8 mouse cellular contexts compared by ENCODE assay signal in the genomic region with DNA sequence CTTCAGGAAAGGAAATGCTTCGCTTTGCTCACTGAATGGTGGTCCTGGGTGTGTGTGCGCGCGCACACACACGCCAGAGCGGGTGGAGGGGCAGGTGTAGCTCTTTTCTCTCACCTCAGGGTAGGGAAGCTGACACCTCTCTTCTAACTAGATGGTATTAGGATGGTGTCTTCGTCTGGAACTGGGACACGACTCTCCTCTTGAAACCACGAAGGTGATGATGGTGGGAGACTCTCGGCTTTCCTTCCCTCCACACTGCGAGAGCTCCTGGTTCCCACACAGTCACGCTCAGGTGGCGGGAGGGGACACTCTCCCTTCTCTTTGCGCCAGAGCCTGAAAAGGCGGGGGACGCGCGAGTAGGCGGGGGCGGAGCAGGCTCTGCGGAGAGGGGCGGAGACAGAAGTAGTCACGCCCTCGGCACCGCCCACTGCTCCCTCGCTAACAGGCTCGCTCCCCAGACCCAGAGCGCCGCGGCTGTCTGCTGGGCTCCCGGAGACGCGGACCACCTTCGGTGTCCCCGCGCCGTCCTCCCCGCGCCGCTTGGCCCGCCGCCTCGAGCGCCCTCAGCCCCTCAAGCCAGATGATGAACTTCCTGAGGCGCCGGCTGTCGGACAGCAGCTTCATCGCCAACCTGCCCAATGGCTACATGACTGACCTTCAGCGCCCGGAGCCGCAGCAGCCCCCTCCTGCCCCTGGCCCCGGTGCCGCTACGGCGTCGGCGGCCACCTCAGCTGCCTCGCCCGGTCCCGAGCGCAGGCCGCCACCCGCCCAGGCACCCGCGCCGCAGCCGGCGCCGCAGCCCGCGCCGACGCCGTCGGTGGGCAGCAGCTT. TPM values are rescaled to one million over a fixed set of nuclear protein-coding genes. Genes with fewer than 3 reads are reported as not detected.
DNase-seq lines count a peak whose midpoint lies in the region; ATAC-seq lines count a peak whose summit lies in the region.

A gene (plus strand): TSS at position 402 of the 831 bp plus-strand sequence.

- H3K4me3 ChIP-seq in forebrain, embryonic 14.5 days (ENCODE audit: low read depth, low read length): peak within 1 kb of the TSS; percentile 72
- peak within 1 kb of the TSS; percentile 60 for H3K4me3 ChIP-seq in heart, embryonic 16.5 days (ENCODE audit: low read length)
- peak within 1 kb of the TSS; percentile 57 for H3K4me3 ChIP-seq in liver, embryonic 12.5 days
- H3K4me3 ChIP-seq in neural tube, embryonic 11.5 days (ENCODE audit: low read depth, low read length): peak within 1 kb of the TSS; percentile 57
- peak within 1 kb of the TSS; percentile 63 for H3K4me3 ChIP-seq in stomach, embryonic 16.5 days (replicated peaks; ENCODE audit: low read length)

- WGBS in forebrain, embryonic 14.5 days: under 1% methylated on average over 73 of the region's 75 CpGs
- under 1% methylated on average over 75 of the region's 75 CpGs for WGBS in heart, embryonic 16.5 days
- WGBS in liver, embryonic 12.5 days (ENCODE audit: insufficient replicate concordance): 2% methylated on average over 62 of the region's 75 CpGs
- WGBS in neural tube, embryonic 11.5 days: under 1% methylated on average over 72 of the region's 75 CpGs
- under 1% methylated on average over 75 of the region's 75 CpGs for WGBS in stomach, embryonic 16.5 days

- H3K9me3 ChIP-seq in forebrain, embryonic 14.5 days (replicated peaks; ENCODE audit: control insufficient read depth, low read length): no peaks in the 10 kb centered on the region
- peaks cover 3% of the 10 kb centered on the region; the same call in 1 of the 2 replicates for H3K9me3 ChIP-seq in heart, embryonic 16.5 days (replicated peaks; ENCODE audit: control insufficient read depth, low read length)
- H3K9me3 ChIP-seq in liver, embryonic 12.5 days (replicated peaks): no peaks in the 10 kb centered on the region
- no peaks in the 10 kb centered on the region for H3K9me3 ChIP-seq in neural tube, embryonic 11.5 days (ENCODE audit: control insufficient read depth, low read length)
- no peaks in the 10 kb centered on the region for H3K9me3 ChIP-seq in stomach, embryonic 16.5 days (replicated peaks; ENCODE audit: control insufficient read depth, low read length)

- DNase-seq in CD4-positive, CD25-positive, alpha-beta regulatory T cell, adult 2 months (ENCODE audit: low read depth, low spot score): peak; percentile 70
- peak; percentile 54 for DNase-seq in c-Kit-positive CD71-positive TER-119-positive erythroid progenitor cells, embryonic 14.5 days (ENCODE audit: low spot score)
- DNase-seq in forebrain, embryonic 14.5 days (ENCODE audit: low spot score): peak; percentile 93
- peak; percentile 84 for DNase-seq in kidney, postnatal 14 days
- peak; percentile 90 for DNase-seq in neural tube, embryonic 11.5 days (ENCODE audit: low spot score)

- peak within 1 kb of the TSS; percentile 74 for H3K4me2 ChIP-seq in forebrain, embryonic 14.5 days (ENCODE audit: low read length)
- H3K4me2 ChIP-seq in heart, embryonic 16.5 days (ENCODE audit: low read depth, low read length): peak within 1 kb of the TSS; percentile 72
- peak within 1 kb of the TSS; percentile 80 for H3K4me2 ChIP-seq in liver, embryonic 12.5 days
- peak within 1 kb of the TSS; percentile 84 for H3K4me2 ChIP-seq in neural tube, embryonic 11.5 days (ENCODE audit: low read depth)
- H3K4me2 ChIP-seq in stomach, embryonic 16.5 days (ENCODE audit: low read depth, low read length): peak within 1 kb of the TSS; percentile 92

- ATAC-seq in forebrain, embryonic 14.5 days: peak; percentile 98
- peak; percentile 93 for ATAC-seq in heart, embryonic 16.5 days (replicated peaks; ENCODE audit: extremely low read depth, insufficient read depth, low FRiP score)
- peak; percentile 81 for ATAC-seq in liver, embryonic 12.5 days
- peak; percentile 97 for ATAC-seq in neural tube, embryonic 11.5 days (ENCODE audit: insufficient read depth, low FRiP score, low TSS enrichment)
- ATAC-seq in stomach, embryonic 16.5 days (ENCODE audit: insufficient read depth, low FRiP score): peak; percentile 98

- no peaks in the 10 kb centered on the region for H3K36me3 ChIP-seq in forebrain, embryonic 14.5 days (ENCODE audit: control insufficient read depth, insufficient read depth, low read length)
- H3K36me3 ChIP-seq in heart, embryonic 16.5 days (ENCODE audit: control insufficient read depth, insufficient read depth): no peaks in the 10 kb centered on the region
- no peaks in the 10 kb centered on the region for H3K36me3 ChIP-seq in liver, embryonic 12.5 days
- H3K36me3 ChIP-seq in neural tube, embryonic 11.5 days (ENCODE audit: control insufficient read depth, insufficient read depth, low read length): no peaks in the 10 kb centered on the region
- H3K36me3 ChIP-seq in stomach, embryonic 16.5 days (ENCODE audit: control insufficient read depth, insufficient read depth, low read length): no peaks in the 10 kb centered on the region

- peak within 1 kb of the TSS; percentile 75 for H3K9ac ChIP-seq in forebrain, embryonic 14.5 days (ENCODE audit: low read length)
- H3K9ac ChIP-seq in heart, embryonic 16.5 days (ENCODE audit: low read length): peak within 1 kb of the TSS; percentile 44
- H3K9ac ChIP-seq in liver, embryonic 12.5 days: peak within 1 kb of the TSS; percentile 31; the same call in 1 of the 2 replicates
- H3K9ac ChIP-seq in neural tube, embryonic 11.5 days (ENCODE audit: low read length): peak within 1 kb of the TSS; percentile 55
- peak within 1 kb of the TSS; percentile 69 for H3K9ac ChIP-seq in stomach, embryonic 16.5 days (ENCODE audit: low read length)

- peak within 1 kb of the TSS; percentile 39; the same call in 1 of the 2 replicates for H3K27ac ChIP-seq in forebrain, embryonic 14.5 days (ENCODE audit: low read depth, low read length)
- no peak within 1 kb of the TSS for H3K27ac ChIP-seq in heart, embryonic 16.5 days (ENCODE audit: low read length)
- no peak within 1 kb of the TSS for H3K27ac ChIP-seq in liver, embryonic 12.5 days
- no peak within 1 kb of the TSS for H3K27ac ChIP-seq in neural tube, embryonic 11.5 days (ENCODE audit: low read depth, low read length)
- H3K27ac ChIP-seq in stomach, embryonic 16.5 days (ENCODE audit: low read length): no peak within 1 kb of the TSS

- no peaks in the 10 kb centered on the region for H3K27me3 ChIP-seq in forebrain, embryonic 14.5 days (replicated peaks; ENCODE audit: control insufficient read depth, insufficient read depth, low read length)
- H3K27me3 ChIP-seq in heart, embryonic 16.5 days (ENCODE audit: control insufficient read depth, insufficient read depth, low read length): peaks cover 23% of the 10 kb centered on the region
- H3K27me3 ChIP-seq in liver, embryonic 12.5 days (replicated peaks): peaks cover 55% of the 10 kb centered on the region
- H3K27me3 ChIP-seq in neural tube, embryonic 11.5 days (ENCODE audit: control insufficient read depth, insufficient read depth, low read length): peaks cover 7% of the 10 kb centered on the region
- peaks cover 17% of the 10 kb centered on the region for H3K27me3 ChIP-seq in stomach, embryonic 16.5 days (ENCODE audit: control insufficient read depth, insufficient read depth, low read length)

- H3K4me1 ChIP-seq in forebrain, embryonic 14.5 days (ENCODE audit: control insufficient read depth, insufficient read depth, low read length): no peaks in the 10 kb centered on the region
- no peaks in the 10 kb centered on the region for H3K4me1 ChIP-seq in heart, embryonic 16.5 days (ENCODE audit: control insufficient read depth, insufficient read depth, low read length)
- H3K4me1 ChIP-seq in liver, embryonic 12.5 days: peaks cover 12% of the 10 kb centered on the region
- no peaks in the 10 kb centered on the region; the same call in 1 of the 2 replicates for H3K4me1 ChIP-seq in neural tube, embryonic 11.5 days (ENCODE audit: control insufficient read depth, insufficient read depth, low read length)
- peaks cover 4% of the 10 kb centered on the region; the same call in 1 of the 2 replicates for H3K4me1 ChIP-seq in stomach, embryonic 16.5 days (ENCODE audit: control insufficient read depth, insufficient read depth, low read length)

RNA-seq across cellular contexts. Expression of the gene that starts here (rescaled TPM):
- 23.3 and 31.6 TPM in 2 replicates for polyA plus RNA-seq in forebrain, embryonic 14.5 days (2014; fragmentation: Nextera tagmentation; extraction: Ambion mirVana)
- polyA plus RNA-seq in heart, embryonic 16.5 days (2015; fragmentation: Nextera tagmentation; extraction: Ambion mirVana): 1.3 and 1.8 TPM in 2 replicates
- 0.12 TPM in 1 of 2 replicates, not detected in the other for polyA plus RNA-seq in liver, embryonic 12.5 days (2016; fragmentation: Nextera tagmentation; extraction: Ambion mirVana)
- 5.5 and 8.2 TPM in 2 replicates for polyA plus RNA-seq in neural tube, embryonic 11.5 days (2014; fragmentation: Nextera tagmentation; extraction: Ambion mirVana)
- 2.2 and 2.6 TPM in 2 replicates for polyA plus RNA-seq in stomach, embryonic 16.5 days (2015; fragmentation: Nextera tagmentation; extraction: Ambion mirVana)

Comparison
In these comparisons a context has a peak if more than half of its experiments do, and no peak if none do; other contexts are left out.
1. Peak in ATAC-seq, H3K4me3 ChIP-seq, H3K9ac ChIP-seq and H3K4me2 ChIP-seq in liver, embryonic 12.5 days; RNA of the gene not detected or under 1 TPM.